Mouse (Mus musculus) heart, embryonic 16.5 days (tissue): ENCODE measurements at regions not wholly inside any gene's neighbourhood (a gene's known extent, or its start where the extent isn't known, plus 50 kb on each side); places are given as distances from the start of the nearest gene placed in this dataset.

ENCODE experiments used
- ATAC-seq: fragments of 200-750 bp; cut with Nextera tagmentation; replicated peaks from 2 replicates; pipeline ENCODE4 v1.8.0; 2017; ENCODE audit warnings: moderate number of reproducible peaks; ENCODE audit not compliant: insufficient read depth, low FRiP score; ENCODE audit errors: extremely low read depth
- H3K27ac ChIP-seq: fragments of 300-500 bp; sonication (generic); 2 replicates; pipeline ENCODE4 v1.5.1; 2014; ENCODE audit warnings: mild to moderate bottlenecking, low read length, control low read depth, moderate library complexity
- H3K27me3 ChIP-seq: fragments of 300-500 bp; sonication (generic); 2 replicates; pipeline ENCODE4 v1.6.1; 2014; ENCODE audit warnings: low read length, mixed read lengths; ENCODE audit not compliant: control insufficient read depth, insufficient read depth
- H3K36me3 ChIP-seq: fragments of 300-500 bp; sonication (generic); 2 replicates; pipeline ENCODE4 v1.6.1; 2014; ENCODE audit not compliant: control insufficient read depth, insufficient read depth
- H3K4me1 ChIP-seq: fragments of 300-500 bp; sonication (generic); 2 replicates; pipeline ENCODE4 v1.6.1; 2014; ENCODE audit warnings: low read length, mixed read lengths; ENCODE audit not compliant: control insufficient read depth, insufficient read depth
- H3K4me2 ChIP-seq: fragments of 300-500 bp; sonication (generic); 2 replicates; pipeline ENCODE4 v1.6.1; 2014; ENCODE audit warnings: low read depth, mild to moderate bottlenecking, control low read depth, low read length
- H3K4me3 ChIP-seq: fragments of 300-500 bp; sonication (generic); 2 replicates; pipeline ENCODE4 v1.5.1; 2014; ENCODE audit warnings: mild to moderate bottlenecking, control low read depth, low read length
- H3K9ac ChIP-seq: fragments of 300-500 bp; sonication (generic); 2 replicates; pipeline ENCODE4 v1.6.1; 2014; ENCODE audit warnings: low read length, control low read depth
- H3K9me3 ChIP-seq: fragments of 300-500 bp; sonication (generic); replicated peaks from 2 replicates; pipeline ENCODE4 v1.6.1; 2016; ENCODE audit warnings: low read length; ENCODE audit not compliant: control insufficient read depth
- WGBS: fragments of 180-500 bp; shearing (Covaris S2); extraction: QIAGEN DNeasy Blood & Tissue Kit; methylation state at CpG from one replicate; pipeline ENCODE4 v1.1.7; 2014; 5-methylcytosine and 5-hydroxymethylcytosine counted together

- H3K27me3 ChIP-seq = no peaks in the 10 kb centered on the region
- H3K4me2 ChIP-seq = no peak overlapping the region
- 69% methylated on average over 4 of the region's 4 CpGs for WGBS
- H3K9ac ChIP-seq = no peak overlapping the region
- H3K36me3 ChIP-seq = no peaks in the 10 kb centered on the region
- H3K9me3 ChIP-seq = peaks cover 4% of the 10 kb centered on the region; the same call in 1 of the 2 replicates
- no peaks in the 10 kb centered on the region for H3K4me1 ChIP-seq
- ATAC-seq = no peak
- H3K4me3 ChIP-seq = no peak overlapping the region
- no peak overlapping the region for H3K27ac ChIP-seq
Measured at GRCm38 (mm10) chr9:83283662-83284061, 137.2 kb upstream of the Hmgn3 start.

GRCm38 (mm10) chr9:83283249-83283648 lies 136.8 kb upstream of the Hmgn3 start:
- no peak overlapping the region for H3K4me2 ChIP-seq
- 69% methylated on average over 8 of the region's 8 CpGs for WGBS

GRCm38 (mm10) chr9:83277791-83278190 lies 131.3 kb upstream of the Hmgn3 start:
- Histone ChIP-seq H3K4me1 (0 out of 2 replicates have a peak, but pooled peaks cover 3% of the 10 kb centered on the region), H3K4me2 (peak overlapping the region; percentile 13; the same call in 1 of the 2 replicates), H3K27ac (no peak overlapping the region), H3K27me3 (no peaks in the 10 kb centered on the region), H3K9ac (no peak overlapping the region), H3K9me3 (no peaks in the 10 kb centered on the region), H3K4me3 (no peak overlapping the region), H3K36me3 (no peaks in the 10 kb centered on the region)
- 32% methylated on average over 5 of the region's 5 CpGs for WGBS
- ATAC-seq = peak; percentile 28; the same call in 1 of the 2 replicates

More at GRCm38 (mm10) chr9:83283249-83283648, 136.8 kb upstream of the Hmgn3 start:
- no peaks in the 10 kb centered on the region for H3K27me3 ChIP-seq
- no peaks in the 10 kb centered on the region for H3K36me3 ChIP-seq
- no peak overlapping the region for H3K9ac ChIP-seq
- H3K9me3 ChIP-seq = peaks cover 4% of the 10 kb centered on the region; the same call in 1 of the 2 replicates
- H3K4me1 ChIP-seq = no peaks in the 10 kb centered on the region
- H3K27ac ChIP-seq = no peak overlapping the region
- no peak overlapping the region for H3K4me3 ChIP-seq
- no peak for ATAC-seq

GRCm38 (mm10) chr9:83277356-83277755 lies 130.9 kb upstream of the Hmgn3 start:
- peak overlapping the region; percentile 13; the same call in 1 of the 2 replicates for H3K4me2 ChIP-seq
- H3K9me3 ChIP-seq = no peaks in the 10 kb centered on the region
- H3K36me3 ChIP-seq = no peaks in the 10 kb centered on the region
- H3K9ac ChIP-seq = no peak overlapping the region
- no peak for ATAC-seq
- H3K4me1 ChIP-seq = 0 out of 2 replicates have a peak, but pooled peaks cover 3% of the 10 kb centered on the region
- 71% methylated on average over 5 of the region's 5 CpGs for WGBS
- no peak overlapping the region for H3K27ac ChIP-seq
- H3K4me3 ChIP-seq = no peak overlapping the region
- no peaks in the 10 kb centered on the region for H3K27me3 ChIP-seq

GRCm38 (mm10) chr9:83276291-83276690 lies 129.8 kb upstream of the Hmgn3 start:
- WGBS = 78% methylated on average over 5 of the region's 5 CpGs
- Histone ChIP-seq H3K4me1 (0 out of 2 replicates have a peak, but pooled peaks cover 3% of the 10 kb centered on the region), H3K4me3 (no peak overlapping the region), H3K27me3 (no peaks in the 10 kb centered on the region), H3K9me3 (no peaks in the 10 kb centered on the region), H3K4me2 (no peak overlapping the region), H3K36me3 (no peaks in the 10 kb centered on the region), H3K27ac (no peak overlapping the region), H3K9ac (no peak overlapping the region)
- no peak for ATAC-seq

- H3K9me3 ChIP-seq = no peaks in the 10 kb centered on the region
- H3K9ac ChIP-seq = no peak overlapping the region
- 82% methylated on average over 9 of the region's 9 CpGs for WGBS
- H3K4me3 ChIP-seq = no peak overlapping the region
- H3K4me2 ChIP-seq = no peak overlapping the region
- H3K36me3 ChIP-seq = no peaks in the 10 kb centered on the region
- 0 out of 2 replicates have a peak, but pooled peaks cover 3% of the 10 kb centered on the region for H3K4me1 ChIP-seq
- ATAC-seq = no peak
- H3K27me3 ChIP-seq = no peaks in the 10 kb centered on the region
- no peak overlapping the region for H3K27ac ChIP-seq
Measured at GRCm38 (mm10) chr9:83273361-83273975, 127.0 kb upstream of the Hmgn3 start.

GRCm38 (mm10) chr9:83265736-83266135 lies 119.3 kb upstream of the Hmgn3 start:
- no peak overlapping the region for H3K4me3 ChIP-seq
- no peak for ATAC-seq
- 60% methylated on average over 6 of the region's 6 CpGs for WGBS

GRCm38 (mm10) chr9:83259511-83259910 lies 113.0 kb upstream of the Hmgn3 start:
- peaks cover 7% of the 10 kb centered on the region for H3K4me1 ChIP-seq
- WGBS = 70% methylated on average over 5 of the region's 5 CpGs
- no peaks in the 10 kb centered on the region for H3K9me3 ChIP-seq
- no peak for ATAC-seq
- no peak overlapping the region for H3K4me2 ChIP-seq
- no peaks in the 10 kb centered on the region for H3K36me3 ChIP-seq
- H3K27me3 ChIP-seq = no peaks in the 10 kb centered on the region
- H3K27ac ChIP-seq = no peak overlapping the region
- no peak overlapping the region for H3K4me3 ChIP-seq
- no peak overlapping the region for H3K9ac ChIP-seq

More at GRCm38 (mm10) chr9:83265736-83266135, 119.3 kb upstream of the Hmgn3 start:
- H3K36me3 ChIP-seq = no peaks in the 10 kb centered on the region
- no peaks in the 10 kb centered on the region for H3K27me3 ChIP-seq
- H3K4me2 ChIP-seq = no peak overlapping the region
- no peaks in the 10 kb centered on the region for H3K4me1 ChIP-seq
- no peak overlapping the region for H3K27ac ChIP-seq
- no peaks in the 10 kb centered on the region for H3K9me3 ChIP-seq
- H3K9ac ChIP-seq = no peak overlapping the region

- ATAC-seq = no peak
- no peaks in the 10 kb centered on the region for H3K36me3 ChIP-seq
- no peaks in the 10 kb centered on the region for H3K9me3 ChIP-seq
- H3K27ac ChIP-seq = no peak overlapping the region
- 79% methylated on average over 3 of the region's 3 CpGs for WGBS
- H3K9ac ChIP-seq = no peak overlapping the region
- no peaks in the 10 kb centered on the region for H3K27me3 ChIP-seq
- peaks cover 7% of the 10 kb centered on the region for H3K4me1 ChIP-seq
- no peak overlapping the region for H3K4me2 ChIP-seq
- H3K4me3 ChIP-seq = no peak overlapping the region
Measured at GRCm38 (mm10) chr9:83258986-83259385, 112.5 kb upstream of the Hmgn3 start.
